Mouse (Mus musculus) kidney, adult 2 months (tissue): ENCODE data around the gene Egfl8. TPM values are rescaled to one million over a fixed set of nuclear protein-coding genes. Genes with fewer than 3 reads are reported as not detected.

Experiments
- DNase-seq: peaks from one replicate; pipeline ENCODE4 v3.0.0; 2021
- H3K27ac ChIP-seq: fragments of 200-500 bp; 2 replicates; pipeline ENCODE4 v1.5.1; 2012; ENCODE audit warnings: low read depth, low read length, control low read depth, inconsistent platforms; ENCODE audit not compliant: insufficient read depth
- H3K27me3 ChIP-seq: fragments of 200-500 bp; replicated peaks from 2 replicates; pipeline ENCODE4 v1.6.1; 2012; ENCODE audit warnings: mild to moderate bottlenecking, moderate library complexity, low read length, inconsistent platforms; ENCODE audit not compliant: control insufficient read depth, insufficient read depth
- H3K36me3 ChIP-seq: fragments of 200-500 bp; 2 replicates; pipeline ENCODE4 v1.6.1; 2012; ENCODE audit warnings: mild to moderate bottlenecking, moderate library complexity, low read length, inconsistent platforms; ENCODE audit not compliant: control insufficient read depth, insufficient read depth
- H3K4me1 ChIP-seq: fragments of 200-500 bp; 2 replicates; pipeline ENCODE4 v1.6.1; 2011; ENCODE audit warnings: low read length; ENCODE audit not compliant: control insufficient read depth, insufficient read depth
- H3K4me3 ChIP-seq: fragments of 200-500 bp; 2 replicates; pipeline ENCODE4 v1.5.1; 2011; ENCODE audit warnings: mild to moderate bottlenecking, low read depth, low read length, control low read depth; ENCODE audit not compliant: insufficient read depth
- CTCF ChIP-seq: fragments of 200-500 bp; conservative IDR thresholded peaks from 2 replicates; pipeline ENCODE4 v1.5.1; 2011; ENCODE audit warnings: low read depth, mild to moderate bottlenecking, control low read depth, low read length, moderate library complexity, mixed read lengths; ENCODE audit not compliant: insufficient read depth, insufficient read length
- POLR2A ChIP-seq: fragments of 200-500 bp; IDR thresholded peaks from one replicate; pipeline ENCODE4 v1.6.1; 2011; ENCODE audit warnings: low read depth, low read length, control low read depth
- WGBS: fragments of 180-500 bp; shearing (Covaris S2); methylation state at CpG from one replicate; pipeline ENCODE4 v1.1.7; 2018; 5-methylcytosine and 5-hydroxymethylcytosine counted together
- polyA plus RNA-seq: library from polyadenylated mRNA; depleted of rRNA; stranded (reverse); fragments of >200 nt; gene quantifications from 2 replicates; pipeline ENCODE4 v1.2.3, GENCODE M21; 2012

The Egfl8 gene
- polyA plus RNA-seq, 1 experiment, result 5.1 TPM

- Histone ChIP-seq H3K4me3 (peak within 1 kb of the TSS; percentile 81), H3K27me3 (no peaks in the 10 kb centered on the region), H3K36me3 (peaks cover 2% of the 10 kb centered on the region; the same call in 1 of the 2 replicates), H3K27ac (peak within 1 kb of the TSS; percentile 99), H3K4me1 (peaks cover 15% of the 10 kb centered on the region)
- DNase-seq, result peak; percentile 88
- TF ChIP-seq CTCF (no peak), POLR2A (no peak)
- whole genome bisulfite sequencing, result 2% methylated on average over 29 of the region's 29 CpGs
Observed at GRCm38 (mm10) chr17:34627943-34628643, 12.3 kb upstream of the Egfl8 start, which contains the start of gene Ppt2. TSS of gene Ppt2 (minus strand) at chr17:34628510.

GRCm38 (mm10) chr17:34627093-34627942, 11.5 kb upstream of the Egfl8 start:
- Histone ChIP-seq H3K36me3 (peaks cover 6% of the 10 kb centered on the region), H3K27me3 (no peaks in the 10 kb centered on the region), H3K4me1 (peaks cover 15% of the 10 kb centered on the region), H3K4me3 (peak overlapping the region; percentile 81), H3K27ac (peak overlapping the region; percentile 99)
- TF ChIP-seq CTCF (no peak), POLR2A (peak; percentile 72)
- peak; percentile 94 for DNase-seq
- WGBS, result 3% methylated on average over 41 of the region's 45 CpGs

GRCm38 (mm10) chr17:34626773-34627092, 11.0 kb upstream of the Egfl8 start:
- DNase-seq, result peak; percentile 51

GRCm38 (mm10) chr17:34626062-34626772, 10.4 kb upstream of the Egfl8 start:
- Histone ChIP-seq H3K27ac (peak overlapping the region; percentile 79), H3K4me1 (peaks cover 13% of the 10 kb centered on the region), H3K36me3 (peaks cover 6% of the 10 kb centered on the region), H3K27me3 (no peaks in the 10 kb centered on the region), H3K4me3 (peak overlapping the region; percentile 81)
- WGBS, result 30% methylated on average over 16 of the region's 16 CpGs
- DNase-seq, result peak; percentile 57
- TF ChIP-seq CTCF (no peak), POLR2A (no peak)

More at GRCm38 (mm10) chr17:34626773-34627092, 11.0 kb upstream of the Egfl8 start:
- TF ChIP-seq CTCF (peak; percentile 41; the same call in 1 of the 2 replicates), POLR2A (no peak)
- WGBS, result under 1% methylated on average over 18 of the region's 18 CpGs
- H3K4me3 ChIP-seq, result peak overlapping the region; percentile 81
- H3K27ac ChIP-seq, result peak overlapping the region; percentile 79
- no peaks in the 10 kb centered on the region for H3K27me3 ChIP-seq
- H3K36me3 ChIP-seq, result peaks cover 6% of the 10 kb centered on the region
- H3K4me1 ChIP-seq, result peaks cover 15% of the 10 kb centered on the region

DNA sequence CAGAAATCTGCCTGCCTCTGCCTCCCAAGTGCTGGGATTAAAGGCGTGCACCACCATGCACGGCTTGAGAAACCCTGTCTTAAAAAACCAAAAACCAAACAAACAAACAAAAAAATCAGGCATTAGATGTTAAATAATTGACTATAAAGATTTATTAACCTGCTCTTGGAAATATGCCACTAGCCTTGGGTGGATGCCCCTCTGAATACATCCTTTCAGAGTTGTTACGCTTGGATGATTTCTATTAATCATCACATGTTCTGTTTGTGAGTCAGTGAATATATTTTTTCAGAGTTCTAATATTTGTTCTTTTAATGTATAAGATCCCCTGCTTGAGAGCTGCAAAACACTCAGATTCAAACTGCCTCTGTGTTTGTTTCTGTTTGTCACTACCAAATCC, 9.2 kb upstream of the Egfl8 start:
- TF ChIP-seq POLR2A (no peak), CTCF (no peak)
- WGBS, result 46% methylated on average over 3 of the region's 3 CpGs
- no peak overlapping the region for H3K4me3 ChIP-seq
- H3K27ac ChIP-seq, result peak overlapping the region; percentile 79; the same call in 1 of the 2 replicates
- DNase-seq, result peak; percentile 80
- H3K36me3 ChIP-seq, result peaks cover 7% of the 10 kb centered on the region
- H3K4me1 ChIP-seq, result peaks cover 10% of the 10 kb centered on the region; the same call in 1 of the 2 replicates
- no peaks in the 10 kb centered on the region for H3K27me3 ChIP-seq

DNA sequence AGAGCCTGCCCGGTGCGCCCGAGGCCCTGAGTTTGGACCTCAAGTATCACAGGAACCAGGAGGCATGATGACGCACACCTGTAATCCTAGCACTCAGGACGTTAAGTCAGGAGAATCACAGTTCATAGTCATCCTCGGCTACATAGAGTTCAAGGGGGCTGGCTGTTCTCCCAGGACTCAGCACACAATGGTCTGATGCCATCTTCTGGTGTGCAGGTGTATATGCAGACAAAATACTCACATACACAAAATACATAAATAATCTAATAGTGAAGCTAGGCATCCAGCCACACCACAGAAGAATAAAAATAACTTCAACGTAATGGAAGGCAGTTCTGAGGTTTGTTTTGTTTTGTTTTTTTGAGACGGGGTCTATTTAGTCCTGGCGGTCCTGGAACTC, 7.4 kb upstream of the Egfl8 start:
- no peak overlapping the region for H3K4me3 ChIP-seq
- WGBS, result 75% methylated on average over 9 of the region's 9 CpGs
- H3K27ac ChIP-seq, result no peak overlapping the region
- H3K36me3 ChIP-seq, result peaks cover 7% of the 10 kb centered on the region
- TF ChIP-seq CTCF (0 out of 2 replicates have a peak, but pooled peaks have one; percentile 18), POLR2A (no peak)
- DNase-seq, result no peak
- H3K27me3 ChIP-seq, result no peaks in the 10 kb centered on the region
- peaks cover 6% of the 10 kb centered on the region; the same call in 1 of the 2 replicates for H3K4me1 ChIP-seq

DNA sequence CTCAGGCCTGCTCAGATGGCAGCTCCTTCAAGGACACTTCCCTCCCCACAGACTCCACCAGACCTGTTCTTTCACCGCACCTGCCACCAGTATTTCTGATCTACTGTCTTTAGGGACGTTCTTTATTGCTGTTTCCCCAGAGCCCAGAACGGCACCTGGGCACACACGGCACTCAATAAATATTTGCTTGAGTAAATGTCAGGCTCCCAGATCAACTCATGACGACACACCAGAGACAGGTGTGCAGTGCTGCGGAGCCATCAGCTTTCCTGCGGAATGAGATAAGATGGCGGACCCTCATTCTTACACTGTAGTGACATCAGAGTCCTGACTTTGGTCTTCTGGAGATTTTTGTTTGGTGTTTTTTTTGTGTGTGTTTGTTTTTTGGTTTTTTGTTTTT, 5.2 kb upstream of the Egfl8 start:
- H3K36me3 ChIP-seq, result peaks cover 7% of the 10 kb centered on the region
- H3K4me3 ChIP-seq, result no peak overlapping the region
- WGBS, result 82% methylated on average over 8 of the region's 8 CpGs
- peaks cover 3% of the 10 kb centered on the region; the same call in 1 of the 2 replicates for H3K4me1 ChIP-seq
- no peak overlapping the region for H3K27ac ChIP-seq
- H3K27me3 ChIP-seq, result no peaks in the 10 kb centered on the region
- TF ChIP-seq POLR2A (no peak), CTCF (no peak)
- DNase-seq, result no peak
